Mouse (Mus musculus) embryonic fibroblast, embryonic 13.5 days (primary cell): Measurements from ENCODE around the gene Slc48a1.

Experiments used
- CTCF ChIP-seq: IDR thresholded peaks from 2 replicates; pipeline ENCODE4 v1.5.1; 2011; ENCODE audit warnings: mild to moderate bottlenecking, control low read depth, low read length, moderate library complexity, borderline replicate concordance; ENCODE audit not compliant: insufficient read depth
- POLR2A ChIP-seq: IDR thresholded peaks from 2 replicates; pipeline ENCODE4 v1.6.1; 2011; ENCODE audit warnings: low read depth, mild to moderate bottlenecking, control low read depth, low read length, moderate library complexity

DNA sequence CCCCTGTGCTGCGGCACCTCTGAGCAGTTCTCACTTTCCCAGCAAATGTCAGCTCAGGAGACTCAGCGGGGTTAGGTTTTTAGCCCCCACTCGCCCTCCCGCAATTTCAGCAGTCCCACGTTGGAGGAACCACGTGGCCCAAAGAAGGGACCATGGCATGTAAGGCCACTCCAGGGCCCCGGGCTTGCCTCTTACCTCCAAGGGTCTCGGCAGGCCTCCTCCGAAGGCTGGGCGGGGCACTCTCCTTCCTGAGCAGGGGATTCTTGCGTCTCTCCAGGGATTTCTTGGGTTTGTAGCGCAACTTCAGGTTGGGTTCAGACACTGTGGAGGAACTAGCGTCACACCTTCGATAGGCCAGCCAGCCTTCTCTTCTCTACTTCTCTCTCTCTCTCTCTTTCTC is 30.9 kb downstream of the Slc48a1 start:
- TF ChIP-seq CTCF, result no peak
- no peak for TF ChIP-seq POLR2A
